Comparison of ENCODE assay signal across 16 mouse cellular contexts in the genomic region with DNA sequence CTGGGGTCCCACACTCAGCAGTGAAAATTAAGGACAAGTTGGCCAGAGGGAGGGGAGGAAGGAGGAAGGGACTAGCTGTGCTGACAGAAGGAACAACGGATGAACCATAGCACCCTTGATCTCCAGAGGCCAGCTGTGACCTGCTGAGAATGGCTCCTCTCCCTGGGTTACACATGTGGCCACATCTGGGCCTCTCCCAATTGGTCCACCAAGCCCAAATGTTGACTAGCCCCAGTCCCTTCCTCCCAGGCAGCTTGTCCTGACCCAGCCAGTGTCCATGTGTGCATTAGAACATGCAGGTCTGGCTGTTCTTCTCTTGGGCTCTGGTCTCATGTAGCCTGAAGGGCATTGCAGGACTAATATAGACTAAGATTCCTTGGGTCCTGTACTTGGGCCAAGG.
"Had no signal": no experiment of that assay in that cellular context is flagged by ENCODE, and none has a peak within 500 bp of the region (broad histone marks: within the 10 kb centered on the region; RNA-seq: fewer than 3 reads in every experiment).

No protein-coding gene starts in this region.

- DNase-seq: cerebellum, adult 8-10 months; cerebellum, adult 9-10 months; cerebellum, adult 9-11 months; cerebellum, postnatal 10 days; cerebellum, postnatal 14 days; cerebellum, postnatal 25 days; cerebellum, postnatal 36 days; embryo, embryonic 11 days; forebrain, postnatal 0 days; gastrocnemius, adult 2 months; gastrocnemius, postnatal 10 days; gastrocnemius, postnatal 14 days; gastrocnemius, postnatal 25 days; gastrocnemius, postnatal 36 days; heart, adult 18-20 months; heart, adult 2 months had no signal
